Mouse (Mus musculus) heart, adult 2 months (tissue): ENCODE measurements at regions not wholly inside any gene's neighbourhood (a gene's known extent, or its start where the extent isn't known, plus 50 kb on each side); places are given as distances from the start of the nearest gene placed in this dataset.
"Not testable (repeated sequence)": the region's sequence is repeated elsewhere in the genome, so short reads cannot be mapped to it uniquely, and the experiment has no call there.

Experiments
- CTCF ChIP-seq: fragments of 200-600 bp; IDR thresholded peaks from 2 replicates; pipeline ENCODE4 v1.8.1; 2022; ENCODE audit warnings: antibody characterized with exemption, mild to moderate bottlenecking, moderate library complexity
- POLR2A ChIP-seq: fragments of 200-500 bp; IDR thresholded peaks from 2 replicates; pipeline ENCODE4 v1.6.1; 2011; ENCODE audit warnings: mild to moderate bottlenecking, low read depth, low read length, control low read depth; ENCODE audit not compliant: insufficient read depth

- not testable (repeated sequence) for TF ChIP-seq POLR2A, CTCF
Observed at GRCm38 (mm10) chr4:145406050-145406449, 91.1 kb upstream of the Tnfrsf8 start.
